Mouse (Mus musculus): ENCODE data around the gene Cdyl2. TPM values are rescaled to one million over a fixed set of nuclear protein-coding genes. Genes with fewer than 3 reads are reported as not detected.
A peak's percentile ranks its signal among the peaks of the same experiment; 100 is the strongest.

The Cdyl2 gene
- polyA plus RNA-seq, 1 experiment: 6.5 TPM

DNA sequence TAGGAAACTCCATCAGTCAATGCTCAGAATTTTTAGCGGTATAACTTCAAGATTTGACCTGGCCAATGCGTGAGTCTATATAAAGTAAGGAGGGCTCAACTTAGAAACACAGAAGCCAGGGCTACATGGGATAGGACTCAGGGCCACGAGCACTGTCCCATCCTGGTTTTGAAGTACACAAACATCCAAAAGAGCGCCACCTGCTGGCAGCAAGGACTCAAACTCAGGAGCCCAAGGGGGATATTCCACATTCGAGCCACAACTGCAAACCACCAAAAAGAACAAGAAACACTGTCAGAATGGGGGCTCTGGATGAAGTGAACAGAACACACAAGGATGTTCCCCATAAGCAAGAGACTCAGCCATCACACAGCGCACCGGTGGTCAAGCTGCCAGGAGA lies 63.8 kb downstream of the Cdyl2 start:
- WGBS: 93% methylated on average over 7 of the region's 7 CpGs
- no peaks in the 10 kb centered on the region for H3K27me3 ChIP-seq (ENCODE audit: control insufficient read depth, insufficient read depth, low read length)
- H3K4me3 ChIP-seq (replicated peaks; ENCODE audit: insufficient read depth, low read depth, low read length): no peak overlapping the region

DNA sequence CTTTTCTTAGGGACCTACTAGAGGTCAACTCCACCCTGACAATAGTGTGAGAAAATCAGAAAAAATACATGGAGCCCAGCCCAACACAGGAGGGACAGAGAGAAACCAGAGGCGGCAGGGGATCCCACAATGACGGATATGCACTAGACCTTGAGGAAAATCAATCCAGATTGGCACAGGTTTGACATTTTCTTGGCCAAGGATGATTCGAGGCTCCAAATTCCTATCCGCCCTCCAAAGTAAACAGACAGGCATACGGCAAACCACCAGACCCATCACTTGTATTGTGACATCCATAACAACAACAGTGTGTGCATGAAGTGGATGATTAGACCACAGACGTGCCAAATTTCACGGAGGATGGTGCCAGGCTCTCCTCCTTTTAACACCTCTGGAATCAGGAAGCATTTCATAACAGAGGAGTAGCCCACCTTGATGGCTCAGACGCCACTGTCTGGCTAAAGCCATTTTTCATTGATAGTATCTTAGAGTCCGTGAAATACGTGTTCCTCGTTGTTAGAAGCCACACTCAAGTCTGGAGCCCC lies 65.9 kb downstream of the Cdyl2 start:
- WGBS: 43% methylated on average over 11 of the region's 11 CpGs
- no peak for TF ChIP-seq CTCF (IDR thresholded peaks at IDR 0.05; ENCODE audit: borderline replicate concordance, insufficient read depth, low read depth, low read length)
- TF ChIP-seq POLR2A (IDR thresholded peaks at IDR 0.05; ENCODE audit: borderline replicate concordance, insufficient read depth, low read length): no peak
- Histone ChIP-seq H3K4me1 (ENCODE audit: control insufficient read depth, insufficient read depth, low read length) (no peaks in the 10 kb centered on the region; the same call in 1 of the 2 replicates), H3K4me3 (replicated peaks; ENCODE audit: insufficient read depth, low read depth, low read length) (no peak overlapping the region), H3K27me3 (ENCODE audit: control insufficient read depth, insufficient read depth, low read length) (no peaks in the 10 kb centered on the region), H3K27ac (ENCODE audit: insufficient read depth, low read length) (no peak overlapping the region)
- DNase-seq: no peak

More for the DNA sequence above, 63.8 kb downstream of the Cdyl2 start:
- TF ChIP-seq CTCF (IDR thresholded peaks at IDR 0.05; ENCODE audit: borderline replicate concordance, insufficient read depth, low read depth, low read length): no peak
- no peak for TF ChIP-seq POLR2A (IDR thresholded peaks at IDR 0.05; ENCODE audit: borderline replicate concordance, insufficient read depth, low read length)
- Histone ChIP-seq H3K27ac (ENCODE audit: insufficient read depth, low read length) (no peak overlapping the region), H3K4me1 (ENCODE audit: control insufficient read depth, insufficient read depth, low read length) (peaks cover 3% of the 10 kb centered on the region)
- DNase-seq: no peak

DNA sequence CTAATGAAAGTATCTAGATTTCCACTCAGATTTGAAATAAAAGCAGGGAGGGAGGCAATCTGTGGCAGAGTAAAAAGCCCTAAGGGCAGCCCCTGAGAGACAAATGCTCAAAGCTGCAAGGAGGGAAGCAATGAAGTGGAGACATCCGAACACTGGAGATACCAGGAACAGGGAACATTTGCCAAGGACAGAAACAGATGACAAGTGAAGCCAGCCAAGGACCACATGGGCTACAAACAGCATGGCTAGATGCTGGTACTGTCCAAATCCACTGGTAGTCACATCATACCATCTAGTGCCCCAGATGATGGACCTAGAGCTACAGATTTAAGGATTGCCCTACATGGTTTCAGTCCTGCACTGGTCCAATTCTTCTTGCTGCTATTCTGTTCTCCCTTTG lies 71.3 kb downstream of the Cdyl2 start:
- peak; percentile 26 to 65 for DNase-seq
- TF ChIP-seq CTCF (IDR thresholded peaks at IDR 0.05; ENCODE audit: borderline replicate concordance, insufficient read depth, low read depth, low read length) (no peak), POLR2A (IDR thresholded peaks at IDR 0.05; ENCODE audit: borderline replicate concordance, insufficient read depth, low read length) (no peak)
- 18% methylated on average over 1 of the region's 1 CpGs for WGBS
- H3K27ac ChIP-seq (ENCODE audit: insufficient read depth, low read length): peak overlapping the region; percentile 57; the same call in 1 of the 2 replicates
- H3K4me3 ChIP-seq (replicated peaks; ENCODE audit: insufficient read depth, low read depth, low read length): no peak overlapping the region
- H3K4me1 ChIP-seq (ENCODE audit: control insufficient read depth, insufficient read depth, low read length): peaks cover 4% of the 10 kb centered on the region
- H3K27me3 ChIP-seq (ENCODE audit: control insufficient read depth, insufficient read depth, low read length): no peaks in the 10 kb centered on the region

DNA sequence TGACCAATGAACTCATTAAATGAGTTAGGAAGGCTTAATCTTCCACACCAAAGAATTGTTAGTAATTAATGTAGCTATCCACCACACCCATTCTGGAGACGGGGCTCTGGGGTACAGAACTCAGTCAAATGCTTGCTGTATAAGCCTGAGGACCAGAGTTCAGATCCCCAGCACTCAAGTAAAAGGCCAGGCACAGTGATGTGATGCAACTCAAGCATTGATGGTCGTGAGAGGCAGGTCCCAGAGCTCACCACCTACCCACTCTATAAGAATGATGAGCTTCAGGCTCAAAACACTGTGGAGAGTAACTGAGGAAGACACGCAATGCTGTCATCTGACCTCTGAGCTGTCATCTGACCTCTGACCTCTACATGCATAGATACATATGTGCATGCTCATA lies 76.0 kb downstream of the Cdyl2 start:
- no peak for DNase-seq
- Histone ChIP-seq H3K27me3 (ENCODE audit: control insufficient read depth, insufficient read depth, low read length) (no peaks in the 10 kb centered on the region), H3K27ac (ENCODE audit: insufficient read depth, low read length) (no peak overlapping the region), H3K4me3 (replicated peaks; ENCODE audit: insufficient read depth, low read depth, low read length) (no peak overlapping the region), H3K4me1 (ENCODE audit: control insufficient read depth, insufficient read depth, low read length) (peaks cover 17% of the 10 kb centered on the region)
- no peak for TF ChIP-seq CTCF (IDR thresholded peaks at IDR 0.05; ENCODE audit: borderline replicate concordance, insufficient read depth, low read depth, low read length)
- no peak for TF ChIP-seq POLR2A (IDR thresholded peaks at IDR 0.05; ENCODE audit: borderline replicate concordance, insufficient read depth, low read length)
- WGBS: 97% methylated on average over 3 of the region's 3 CpGs

DNA sequence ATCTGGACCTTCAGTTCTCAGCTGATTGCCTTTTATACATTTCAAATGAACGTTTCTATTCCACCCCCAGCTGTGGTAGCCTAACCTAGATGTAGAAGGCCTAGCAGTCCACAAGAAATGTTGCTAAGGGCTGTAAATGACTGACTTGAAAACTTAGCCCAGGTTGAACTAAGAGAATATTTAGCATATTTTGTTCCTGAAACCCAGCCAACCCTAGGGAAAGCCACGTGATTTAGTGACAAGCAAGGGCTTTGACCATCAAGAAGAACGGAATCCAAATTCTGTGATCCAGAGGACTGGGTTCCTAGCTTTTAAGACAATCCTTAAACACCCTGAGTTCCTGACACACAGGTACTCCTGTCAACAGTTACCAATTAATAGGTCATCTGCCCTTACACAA lies 77.9 kb downstream of the Cdyl2 start:
- TF ChIP-seq CTCF (IDR thresholded peaks at IDR 0.05; ENCODE audit: borderline replicate concordance, insufficient read depth, low read depth, low read length) (no peak), POLR2A (IDR thresholded peaks at IDR 0.05; ENCODE audit: borderline replicate concordance, insufficient read depth, low read length) (no peak)
- DNase-seq: no peak
- Histone ChIP-seq H3K27me3 (ENCODE audit: control insufficient read depth, insufficient read depth, low read length) (no peaks in the 10 kb centered on the region), H3K4me3 (replicated peaks; ENCODE audit: insufficient read depth, low read depth, low read length) (no peak overlapping the region), H3K27ac (ENCODE audit: insufficient read depth, low read length) (no peak overlapping the region), H3K4me1 (ENCODE audit: control insufficient read depth, insufficient read depth, low read length) (peaks cover 13% of the 10 kb centered on the region)
- WGBS: 67% methylated on average over 3 of the region's 3 CpGs

DNA sequence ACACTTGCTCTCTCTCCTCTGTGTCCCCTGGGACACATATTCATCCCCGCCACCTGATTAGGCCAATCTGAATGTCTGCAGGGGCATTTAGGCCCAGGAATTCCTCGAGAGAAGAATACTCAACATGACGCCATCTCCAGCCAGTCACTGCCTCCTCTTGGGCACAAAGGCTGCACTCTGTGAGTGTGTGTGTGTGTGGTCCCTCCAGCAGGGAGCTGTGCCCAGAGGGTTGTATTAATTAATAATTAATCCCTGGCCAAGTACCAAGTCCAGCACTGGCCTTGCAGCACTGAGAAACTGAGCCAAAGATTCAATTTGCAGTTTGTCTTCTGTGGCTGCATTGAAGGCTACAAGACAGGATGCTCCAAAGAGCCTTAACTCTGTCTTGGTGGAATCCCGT lies 79.8 kb downstream of the Cdyl2 start:
- Histone ChIP-seq H3K27ac (ENCODE audit: insufficient read depth, low read length) (no peak overlapping the region), H3K27me3 (ENCODE audit: control insufficient read depth, insufficient read depth, low read length) (no peaks in the 10 kb centered on the region), H3K4me3 (replicated peaks; ENCODE audit: insufficient read depth, low read depth, low read length) (no peak overlapping the region), H3K4me1 (ENCODE audit: control insufficient read depth, insufficient read depth, low read length) (peaks cover 13% of the 10 kb centered on the region)
- WGBS: 36% methylated on average over 4 of the region's 4 CpGs
- no peak for TF ChIP-seq POLR2A (IDR thresholded peaks at IDR 0.05; ENCODE audit: borderline replicate concordance, insufficient read depth, low read length)
- peak; percentile 39 to 63 for DNase-seq

DNA sequence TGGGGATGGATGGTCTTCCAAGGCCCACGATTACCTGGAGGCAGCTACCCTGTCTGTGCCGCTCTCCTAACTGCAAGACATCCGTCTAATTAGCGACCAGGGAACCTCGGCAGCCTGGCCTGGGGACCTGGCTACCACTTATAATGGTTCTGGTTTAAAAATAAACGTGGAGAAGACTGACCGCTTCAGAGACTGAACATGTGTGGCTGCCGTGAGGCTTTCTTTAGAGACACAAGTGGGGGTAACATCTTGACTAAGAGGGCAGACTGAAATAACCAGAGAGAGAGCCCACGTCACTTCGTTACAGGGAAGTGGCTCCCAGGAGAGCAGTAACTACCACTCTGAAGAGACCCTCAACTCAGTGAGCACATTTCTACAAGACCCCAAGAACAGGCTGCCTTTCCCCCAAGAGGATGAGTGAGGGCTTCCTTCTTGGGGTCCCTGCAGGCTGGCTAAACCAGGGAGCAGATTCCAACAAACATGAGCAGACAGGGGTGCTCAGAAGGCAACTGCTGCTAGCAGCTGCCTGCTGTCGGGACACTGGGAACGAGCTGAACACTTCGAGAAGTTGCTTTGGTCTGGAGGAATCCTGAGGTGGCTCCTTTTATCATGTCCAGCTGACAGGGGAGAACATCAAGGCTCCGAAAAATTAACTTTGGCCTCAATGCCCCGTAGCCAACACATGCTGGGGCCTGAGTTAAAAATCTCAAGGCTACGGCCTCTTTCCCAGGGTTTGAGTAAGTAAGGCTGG lies 82.6 kb downstream of the Cdyl2 start:
- WGBS: 67% methylated on average over 16 of the region's 16 CpGs
- Histone ChIP-seq H3K4me1 (ENCODE audit: control insufficient read depth, insufficient read depth, low read length) (peaks cover 13% of the 10 kb centered on the region), H3K27me3 (ENCODE audit: control insufficient read depth, insufficient read depth, low read length) (no peaks in the 10 kb centered on the region), H3K4me3 (replicated peaks; ENCODE audit: insufficient read depth, low read depth, low read length) (no peak overlapping the region), H3K27ac (ENCODE audit: insufficient read depth, low read length) (no peak overlapping the region)
- DNase-seq: no peak
- TF ChIP-seq POLR2A (IDR thresholded peaks at IDR 0.05; ENCODE audit: borderline replicate concordance, insufficient read depth, low read length) (no peak), CTCF (IDR thresholded peaks at IDR 0.05; ENCODE audit: borderline replicate concordance, insufficient read depth, low read depth, low read length) (no peak)

DNA sequence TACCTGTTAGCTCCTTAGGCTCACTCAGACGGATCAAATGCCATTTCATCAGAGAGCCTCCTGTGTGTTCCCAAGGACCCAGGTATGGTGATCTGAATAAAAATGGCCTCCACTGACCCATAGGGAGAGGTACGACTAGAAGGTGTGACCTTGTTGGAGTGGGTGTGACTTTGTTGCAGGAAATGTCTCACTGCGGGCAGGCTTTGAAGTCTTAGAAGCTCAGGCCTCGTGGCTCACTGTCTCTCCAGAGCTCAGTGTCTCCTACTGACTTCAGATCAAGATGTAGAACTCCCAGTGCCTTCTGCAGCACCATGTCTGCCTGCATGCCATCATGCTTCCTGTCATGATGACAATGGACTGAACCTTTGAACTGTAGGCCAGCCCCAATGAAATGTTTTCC lies 87.4 kb downstream of the Cdyl2 start:
- WGBS: 90% methylated on average over 4 of the region's 4 CpGs
- 0 out of 2 replicates have a peak, but pooled peaks cover 3% of the 10 kb centered on the region for H3K4me1 ChIP-seq (ENCODE audit: control insufficient read depth, insufficient read depth, low read length)
- H3K4me3 ChIP-seq (replicated peaks; ENCODE audit: insufficient read depth, low read depth, low read length): no peak overlapping the region
- H3K27me3 ChIP-seq (ENCODE audit: control insufficient read depth, insufficient read depth, low read length): no peaks in the 10 kb centered on the region
- TF ChIP-seq CTCF (IDR thresholded peaks at IDR 0.05; ENCODE audit: borderline replicate concordance, insufficient read depth, low read depth, low read length) (no peak), POLR2A (IDR thresholded peaks at IDR 0.05; ENCODE audit: borderline replicate concordance, insufficient read depth, low read length) (no peak)
- DNase-seq: no peak
- H3K27ac ChIP-seq (ENCODE audit: insufficient read depth, low read length): no peak overlapping the region

Data from cerebellum, adult 2 months (tissue).